Mouse (Mus musculus): ENCODE data around the gene Pdzd4.
A peak's percentile ranks its signal among the peaks of the same experiment; 100 is the strongest.

DNA sequence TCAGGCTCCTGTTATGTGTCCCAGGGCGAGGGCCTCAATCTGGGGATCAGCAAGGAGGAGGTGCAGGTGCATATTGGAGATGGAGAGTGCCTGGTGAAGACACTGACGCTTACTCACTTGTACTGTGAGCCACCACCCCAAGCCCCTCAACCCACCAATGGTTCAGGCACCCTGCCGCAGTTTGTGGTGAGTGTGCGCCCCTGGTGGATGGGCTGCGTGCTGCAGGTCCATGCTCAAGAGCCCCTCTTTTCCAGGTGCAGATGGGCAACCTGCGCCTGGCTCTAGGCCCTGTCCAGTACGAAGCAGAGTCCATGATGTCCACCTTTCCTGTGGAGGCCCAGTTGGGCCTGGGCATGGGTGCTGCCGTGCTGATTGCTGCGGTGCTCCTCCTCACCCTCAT is 57.5 kb downstream of the Pdzd4 start:
- 0 out of 2 replicates have a peak, but pooled peaks have one; percentile 16 for TF ChIP-seq CTCF (IDR thresholded peaks at IDR 0.05; ENCODE audit: extremely low read depth, insufficient read depth, insufficient read length, insufficient replicate concordance)
- TF ChIP-seq POLR2A (IDR thresholded peaks at IDR 0.05; ENCODE audit: low read depth, low read length), result no peak

Data from spleen, adult 2 months (tissue).